Mouse (Mus musculus) spleen, adult 2 months (tissue): Measurements from ENCODE around the gene Tbx19.

Source experiments
- CTCF ChIP-seq: fragments of 200-500 bp; IDR thresholded peaks from 2 replicates; pipeline ENCODE4 v1.5.1; 2011; ENCODE audit warnings: mild to moderate bottlenecking, inconsistent platforms; ENCODE audit not compliant: insufficient read depth, insufficient read length, insufficient replicate concordance; ENCODE audit errors: extremely low read depth
- POLR2A ChIP-seq: fragments of 200-500 bp; IDR thresholded peaks from 2 replicates; pipeline ENCODE4 v1.6.1; 2011; ENCODE audit warnings: low read depth, low read length, inconsistent platforms

DNA sequence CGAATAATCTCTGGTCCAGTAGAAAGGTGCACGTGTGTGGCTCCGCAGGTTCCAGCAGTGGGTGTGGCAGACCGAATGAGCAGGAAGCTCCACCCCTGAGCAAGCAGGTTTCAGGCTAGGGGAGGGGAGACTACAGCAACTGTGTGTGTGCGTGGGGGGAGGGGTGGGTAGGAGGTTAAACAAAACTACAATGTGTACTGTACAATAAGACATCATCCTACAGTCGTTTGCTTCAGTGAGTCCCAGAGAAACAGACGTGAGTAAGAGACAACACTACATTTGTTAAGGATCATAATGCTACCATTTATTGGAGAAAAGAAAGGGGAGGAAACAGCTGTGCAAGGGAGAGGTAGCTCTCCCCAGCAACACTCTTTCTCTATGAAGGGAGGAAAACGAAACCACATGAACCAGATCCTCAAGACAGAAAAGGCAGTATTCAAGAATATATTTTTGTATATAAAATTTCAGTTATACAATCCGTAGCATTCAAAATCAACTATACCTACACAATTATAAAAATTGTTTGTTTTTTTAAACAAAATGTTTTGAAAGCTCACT is 13.6 kb upstream of the Tbx19 start:
- TF ChIP-seq POLR2A (no peak), CTCF (no peak)
